Mouse (Mus musculus) midbrain, embryonic 15.5 days (tissue): Measurements from ENCODE around the gene Slc23a4. TPM values are rescaled to one million over a fixed set of nuclear protein-coding genes. Genes with fewer than 3 reads are reported as not detected.
A peak's percentile ranks its signal among the peaks of the same experiment; 100 is the strongest.

ENCODE experiments used
- ATAC-seq: fragments of 200-750 bp; cut with Nextera tagmentation; replicated peaks from 2 replicates; pipeline ENCODE4 v1.8.0; 2017; ENCODE audit warnings: moderate TSS enrichment
- H3K27ac ChIP-seq: fragments of 300-500 bp; sonication (generic); 2 replicates; pipeline ENCODE4 v1.5.1; 2015; ENCODE audit warnings: mild to moderate bottlenecking, inconsistent platforms
- H3K27me3 ChIP-seq: fragments of 300-500 bp; sonication (generic); replicated peaks from 2 replicates; pipeline ENCODE4 v1.6.1; 2015; ENCODE audit warnings: inconsistent platforms
- H3K36me3 ChIP-seq: fragments of 300-500 bp; sonication (generic); replicated peaks from 2 replicates; pipeline ENCODE4 v1.6.1; 2015; ENCODE audit warnings: inconsistent platforms
- H3K4me1 ChIP-seq: fragments of 300-500 bp; sonication (generic); 2 replicates; pipeline ENCODE4 v1.6.1; 2015; ENCODE audit warnings: inconsistent platforms
- H3K4me2 ChIP-seq: fragments of 300-500 bp; sonication (generic); 2 replicates; pipeline ENCODE4 v1.6.1; 2015; ENCODE audit warnings: inconsistent platforms, mild to moderate bottlenecking, moderate library complexity
- H3K4me3 ChIP-seq: fragments of 300-500 bp; sonication (generic); 2 replicates; pipeline ENCODE4 v1.5.1; 2015; ENCODE audit warnings: mild to moderate bottlenecking, inconsistent platforms
- H3K9ac ChIP-seq: fragments of 300-500 bp; sonication (generic); 2 replicates; pipeline ENCODE4 v1.6.1; 2015; ENCODE audit warnings: mild to moderate bottlenecking, inconsistent platforms
- H3K9me3 ChIP-seq: fragments of 300-500 bp; sonication (generic); 2 replicates; pipeline ENCODE4 v1.6.1; 2016; ENCODE audit warnings: inconsistent platforms
- WGBS: fragments of 180-500 bp; shearing (Covaris S2); methylation state at CpG from one replicate; pipeline ENCODE4 v1.1.7; 2015; ENCODE audit warnings: mixed read lengths; 5-methylcytosine and 5-hydroxymethylcytosine counted together
- polyA plus RNA-seq: library from polyadenylated mRNA; unstranded; fragments of >200 nt; fragmentation: Nextera tagmentation; extraction: Ambion mirVana; gene quantifications from 2 replicates; pipeline ENCODE4 v1.2.1, GENCODE M21; 2015

Gene Slc23a4
- 0.79 and 1.2 TPM in 2 replicates for polyA plus RNA-seq

- ATAC-seq, result 0 out of 2 replicates have a peak, but pooled peaks have one; percentile 48
- H3K27me3 ChIP-seq, result no peaks in the 10 kb centered on the region
- H3K36me3 ChIP-seq, result no peaks in the 10 kb centered on the region
- H3K9ac ChIP-seq, result no peak within 1 kb of the TSS
- no peak within 1 kb of the TSS for H3K4me3 ChIP-seq
- peaks cover 8% of the 10 kb centered on the region for H3K4me1 ChIP-seq
- WGBS, result 8% methylated on average over 20 of the region's 20 CpGs
- H3K9me3 ChIP-seq, result no peaks in the 10 kb centered on the region
- no peak within 1 kb of the TSS for H3K27ac ChIP-seq
- peak within 1 kb of the TSS; percentile 28 for H3K4me2 ChIP-seq
These were observed at the start of gene Slc23a4 for GRCm38 (mm10) chr6:34988081-34988761. TSS of gene Slc23a4 (minus strand) at chr6:34988404.

GRCm38 (mm10) chr6:35033341-35033740 lies 45.1 kb upstream of the Slc23a4 start:
- Histone ChIP-seq H3K9me3 (no peaks in the 10 kb centered on the region), H3K9ac (no peak overlapping the region), H3K4me3 (no peak overlapping the region), H3K27ac (no peak overlapping the region), H3K4me2 (no peak overlapping the region), H3K36me3 (no peaks in the 10 kb centered on the region), H3K27me3 (no peaks in the 10 kb centered on the region), H3K4me1 (no peaks in the 10 kb centered on the region)
- 95% methylated on average over 11 of the region's 11 CpGs for WGBS
- no peak for ATAC-seq

- Histone ChIP-seq H3K27me3 (no peaks in the 10 kb centered on the region), H3K36me3 (no peaks in the 10 kb centered on the region), H3K4me3 (no peak overlapping the region), H3K4me1 (no peaks in the 10 kb centered on the region), H3K9ac (no peak overlapping the region), H3K9me3 (no peaks in the 10 kb centered on the region), H3K27ac (no peak overlapping the region), H3K4me2 (no peak overlapping the region)
- WGBS, result 85% methylated on average over 2 of the region's 2 CpGs
- ATAC-seq, result no peak
These were observed 44.5 kb upstream of the Slc23a4 start for GRCm38 (mm10) chr6:35032704-35033103.

- Histone ChIP-seq H3K27me3 (no peaks in the 10 kb centered on the region), H3K4me3 (no peak overlapping the region), H3K4me2 (no peak overlapping the region), H3K4me1 (no peaks in the 10 kb centered on the region), H3K9ac (no peak overlapping the region), H3K36me3 (no peaks in the 10 kb centered on the region), H3K9me3 (no peaks in the 10 kb centered on the region), H3K27ac (no peak overlapping the region)
- 96% methylated on average over 4 of the region's 4 CpGs for WGBS
- no peak for ATAC-seq
These were observed 42.6 kb upstream of the Slc23a4 start for GRCm38 (mm10) chr6:35030811-35031210.

GRCm38 (mm10) chr6:35030226-35030625 lies 42.0 kb upstream of the Slc23a4 start:
- H3K4me3 ChIP-seq, result no peak overlapping the region
- no peaks in the 10 kb centered on the region for H3K4me1 ChIP-seq
- no peak overlapping the region for H3K27ac ChIP-seq
- H3K36me3 ChIP-seq, result no peaks in the 10 kb centered on the region
- H3K4me2 ChIP-seq, result no peak overlapping the region
- H3K27me3 ChIP-seq, result no peaks in the 10 kb centered on the region
- 84% methylated on average over 6 of the region's 6 CpGs for WGBS
- ATAC-seq, result no peak
- H3K9ac ChIP-seq, result no peak overlapping the region
- H3K9me3 ChIP-seq, result no peaks in the 10 kb centered on the region

GRCm38 (mm10) chr6:35028023-35028422 lies 39.8 kb upstream of the Slc23a4 start:
- H3K27me3 ChIP-seq, result no peaks in the 10 kb centered on the region
- WGBS, result 88% methylated on average over 2 of the region's 2 CpGs
- H3K4me2 ChIP-seq, result no peak overlapping the region
- H3K9me3 ChIP-seq, result no peaks in the 10 kb centered on the region
- peaks cover 2% of the 10 kb centered on the region; the same call in 1 of the 2 replicates for H3K4me1 ChIP-seq
- no peak for ATAC-seq
- H3K9ac ChIP-seq, result no peak overlapping the region
- no peaks in the 10 kb centered on the region for H3K36me3 ChIP-seq
- H3K27ac ChIP-seq, result no peak overlapping the region
- H3K4me3 ChIP-seq, result no peak overlapping the region

GRCm38 (mm10) chr6:35027257-35027656 lies 39.1 kb upstream of the Slc23a4 start:
- Histone ChIP-seq H3K4me2 (no peak overlapping the region), H3K4me3 (no peak overlapping the region), H3K9ac (no peak overlapping the region), H3K4me1 (peaks cover 2% of the 10 kb centered on the region; the same call in 1 of the 2 replicates), H3K27me3 (no peaks in the 10 kb centered on the region), H3K27ac (no peak overlapping the region), H3K36me3 (no peaks in the 10 kb centered on the region), H3K9me3 (no peaks in the 10 kb centered on the region)
- WGBS, result 65% methylated on average over 6 of the region's 6 CpGs
- 0 out of 2 replicates have a peak, but pooled peaks have one; percentile 33 for ATAC-seq

GRCm38 (mm10) chr6:35016624-35017023 lies 28.4 kb upstream of the Slc23a4 start:
- no peak overlapping the region for H3K27ac ChIP-seq
- no peak overlapping the region for H3K9ac ChIP-seq
- 0 out of 2 replicates have a peak, but pooled peaks cover 2% of the 10 kb centered on the region for H3K36me3 ChIP-seq
- no peak for ATAC-seq
- H3K4me1 ChIP-seq, result no peaks in the 10 kb centered on the region
- WGBS, result 92% methylated on average over 5 of the region's 5 CpGs
- no peak overlapping the region for H3K4me2 ChIP-seq
- H3K9me3 ChIP-seq, result no peaks in the 10 kb centered on the region
- no peaks in the 10 kb centered on the region for H3K27me3 ChIP-seq
- H3K4me3 ChIP-seq, result no peak overlapping the region

GRCm38 (mm10) chr6:35011953-35012352 lies 23.7 kb upstream of the Slc23a4 start:
- H3K9ac ChIP-seq, result no peak overlapping the region
- H3K36me3 ChIP-seq, result no peaks in the 10 kb centered on the region
- no peak for ATAC-seq
- WGBS, result 97% methylated on average over 1 of the region's 1 CpGs
- H3K27ac ChIP-seq, result no peak overlapping the region
- no peaks in the 10 kb centered on the region for H3K9me3 ChIP-seq
- H3K4me3 ChIP-seq, result no peak overlapping the region
- no peak overlapping the region for H3K4me2 ChIP-seq
- no peaks in the 10 kb centered on the region for H3K4me1 ChIP-seq
- H3K27me3 ChIP-seq, result no peaks in the 10 kb centered on the region

GRCm38 (mm10) chr6:35010705-35011104 lies 22.5 kb upstream of the Slc23a4 start:
- Histone ChIP-seq H3K4me3 (no peak overlapping the region), H3K9me3 (no peaks in the 10 kb centered on the region), H3K4me2 (no peak overlapping the region), H3K27me3 (no peaks in the 10 kb centered on the region), H3K36me3 (no peaks in the 10 kb centered on the region), H3K4me1 (no peaks in the 10 kb centered on the region), H3K27ac (no peak overlapping the region), H3K9ac (no peak overlapping the region)
- ATAC-seq, result no peak
- 98% methylated on average over 5 of the region's 5 CpGs for WGBS

GRCm38 (mm10) chr6:35002261-35002669 lies 14.1 kb upstream of the Slc23a4 start:
- H3K27me3 ChIP-seq, result no peaks in the 10 kb centered on the region
- no peak overlapping the region for H3K4me2 ChIP-seq
- no peaks in the 10 kb centered on the region for H3K9me3 ChIP-seq
- H3K4me1 ChIP-seq, result no peaks in the 10 kb centered on the region
- H3K9ac ChIP-seq, result no peak overlapping the region
- no peak for ATAC-seq
- H3K4me3 ChIP-seq, result no peak overlapping the region
- H3K27ac ChIP-seq, result no peak overlapping the region
- 80% methylated on average over 18 of the region's 18 CpGs for WGBS
- H3K36me3 ChIP-seq, result no peaks in the 10 kb centered on the region

- no peak overlapping the region for H3K27ac ChIP-seq
- peak; percentile 63 for ATAC-seq
- H3K9ac ChIP-seq, result no peak overlapping the region
- no peaks in the 10 kb centered on the region for H3K9me3 ChIP-seq
- H3K4me3 ChIP-seq, result no peak overlapping the region
- H3K4me1 ChIP-seq, result no peaks in the 10 kb centered on the region
- H3K36me3 ChIP-seq, result no peaks in the 10 kb centered on the region
- H3K27me3 ChIP-seq, result no peaks in the 10 kb centered on the region
- H3K4me2 ChIP-seq, result peak overlapping the region; percentile 38
- WGBS, result 14% methylated on average over 4 of the region's 4 CpGs
These were observed 10.9 kb upstream of the Slc23a4 start for GRCm38 (mm10) chr6:34999101-34999500.

GRCm38 (mm10) chr6:34996496-34996895 lies 8.3 kb upstream of the Slc23a4 start:
- Histone ChIP-seq H3K9me3 (no peaks in the 10 kb centered on the region), H3K27ac (no peak overlapping the region), H3K27me3 (no peaks in the 10 kb centered on the region), H3K9ac (no peak overlapping the region), H3K4me1 (no peaks in the 10 kb centered on the region), H3K4me3 (no peak overlapping the region), H3K4me2 (no peak overlapping the region), H3K36me3 (no peaks in the 10 kb centered on the region)
- WGBS, result 83% methylated on average over 4 of the region's 4 CpGs
- ATAC-seq, result no peak
